Mouse (Mus musculus): ENCODE results near the gene Cth.

DNA sequence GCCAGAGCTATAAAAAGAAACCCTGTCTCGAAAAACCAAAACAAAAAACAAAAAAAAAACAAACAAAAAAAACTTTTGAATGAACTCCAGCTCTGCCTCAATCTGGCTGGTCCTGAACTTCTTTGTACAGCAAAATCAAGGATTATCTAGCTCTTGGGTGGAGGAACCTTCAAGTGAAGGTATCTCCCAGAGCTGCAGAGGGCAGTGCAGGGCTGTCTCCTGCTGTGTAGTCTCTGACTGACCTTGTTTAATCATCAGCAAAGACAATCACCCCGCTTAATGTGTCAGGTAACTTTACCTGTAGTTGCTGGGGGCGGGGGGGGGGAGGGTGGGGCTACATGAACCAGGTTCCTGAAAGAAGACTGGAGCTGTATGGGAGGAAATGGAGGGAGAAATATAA, 6.7 kb upstream of the Cth start:
- TF ChIP-seq GATA1 (IDR thresholded peaks at IDR 0.05; ENCODE audit: borderline replicate concordance, low read length), result no peak
- TF ChIP-seq FLI1 (IDR thresholded peaks at IDR 0.05; ENCODE audit: low read length), result no peak
